Comparison of ENCODE assay signal across 8 mouse cellular contexts in the genomic region with DNA sequence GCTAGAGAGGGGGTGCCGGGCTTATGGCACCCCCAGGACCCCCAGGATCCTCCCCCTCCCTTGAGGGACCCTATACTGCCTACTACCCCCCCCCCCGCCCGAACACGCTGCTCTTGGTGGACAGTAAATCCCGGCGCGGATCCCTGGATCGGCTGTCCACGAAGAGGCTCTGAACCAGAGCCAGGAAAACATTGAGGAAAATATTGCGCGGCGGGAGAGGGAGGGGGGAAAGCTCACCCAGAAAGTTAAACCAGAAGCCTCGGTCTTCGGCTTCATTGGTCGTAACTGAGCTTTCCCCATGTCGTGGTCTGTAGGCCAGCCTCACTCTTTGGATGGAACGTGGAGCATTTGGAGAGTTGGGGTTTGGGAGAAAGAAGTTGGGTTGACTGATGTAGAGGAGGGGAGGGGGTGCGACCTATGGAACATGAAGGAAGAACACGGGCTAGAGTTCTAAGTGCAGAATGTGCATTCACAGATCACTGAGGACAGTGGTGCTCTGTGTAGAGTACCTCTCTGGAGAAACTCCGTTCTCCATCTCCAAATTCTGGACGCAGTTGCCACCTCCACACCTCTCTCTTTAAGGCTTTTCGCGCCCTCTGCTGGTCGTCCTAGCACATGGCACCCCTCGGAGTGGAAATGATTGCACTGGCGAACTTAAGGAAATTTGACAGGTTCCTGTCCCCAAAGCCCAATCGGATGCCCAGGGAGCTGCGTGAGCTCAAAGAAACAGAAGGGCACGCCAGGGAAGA. TPM values are rescaled to one million over a fixed set of nuclear protein-coding genes. Genes with fewer than 3 reads are reported as not detected.
DNase-seq lines count a peak whose midpoint lies in the region; ATAC-seq and TF ChIP-seq lines count a peak whose summit lies in the region.

A gene (minus strand): TSS at position 84 of the 749 bp plus-strand sequence.

- ATAC-seq in G1E (ENCODE audit: extremely low read depth, insufficient number of reproducible peaks, low FRiP score, poor library complexity, severe bottlenecking) = 0 out of 2 replicates have a peak, but pooled peaks have one; percentile 43
- ATAC-seq in forebrain, embryonic 15.5 days (replicated peaks) = 0 out of 2 replicates have a peak, but pooled peaks have one; percentile 23
- peak; percentile 44 for ATAC-seq in lung, postnatal 0 days

- H3K4me2 ChIP-seq in forebrain, embryonic 15.5 days (replicated peaks) = peak within 1 kb of the TSS; percentile 56
- H3K4me2 ChIP-seq in lung, postnatal 0 days (replicated peaks; ENCODE audit: low read depth, low read length) = peak within 1 kb of the TSS; percentile 79

- H3K27me3 ChIP-seq in G1E (ENCODE audit: insufficient read depth, low read length) = peaks cover 50% of the 10 kb centered on the region
- H3K27me3 ChIP-seq in forebrain, embryonic 15.5 days = peaks cover 25% of the 10 kb centered on the region
- H3K27me3 ChIP-seq in lung, postnatal 0 days (replicated peaks; ENCODE audit: insufficient read depth, low read length) = no peaks in the 10 kb centered on the region; the same call in 1 of the 2 replicates

- no peak within 1 kb of the TSS for H3K9ac ChIP-seq in forebrain, embryonic 15.5 days (replicated peaks)
- H3K9ac ChIP-seq in lung, postnatal 0 days (replicated peaks; ENCODE audit: low read depth) = no peak within 1 kb of the TSS

- H3K4me3 ChIP-seq in G1E (ENCODE audit: low read depth, low read length) = peak within 1 kb of the TSS; percentile 54; the same call in 1 of the 2 replicates
- peak within 1 kb of the TSS; percentile 36 for H3K4me3 ChIP-seq in forebrain, embryonic 15.5 days
- H3K4me3 ChIP-seq in layer of hippocampus, adult 2 months = peak within 1 kb of the TSS; percentile 43
- H3K4me3 ChIP-seq in lung, postnatal 0 days (ENCODE audit: low read depth, low read length) = peak within 1 kb of the TSS; percentile 49

- H3K4me1 ChIP-seq in G1E (ENCODE audit: insufficient read depth, low read depth, low read length) = peaks cover 60% of the 10 kb centered on the region
- H3K4me1 ChIP-seq in forebrain, embryonic 15.5 days = peaks cover 40% of the 10 kb centered on the region
- peaks cover 8% of the 10 kb centered on the region for H3K4me1 ChIP-seq in lung, postnatal 0 days (ENCODE audit: insufficient read depth, low read depth, low read length)

- under 1% methylated on average over 29 of the region's 29 CpGs for WGBS in forebrain, embryonic 15.5 days
- WGBS in lung, postnatal 0 days = 0% methylated on average over 28 of the region's 29 CpGs

- no peak within 1 kb of the TSS for H3K27ac ChIP-seq in forebrain, embryonic 15.5 days (replicated peaks)
- H3K27ac ChIP-seq in layer of hippocampus, adult 2 months = no peak within 1 kb of the TSS
- peak within 1 kb of the TSS; percentile 80; the same call in 1 of the 2 replicates for H3K27ac ChIP-seq in lung, postnatal 0 days (ENCODE audit: low read length)

- TF ChIP-seq EP300 in lung, postnatal 0 days (IDR thresholded peaks at IDR 0.05) = no peak

- TF ChIP-seq CTCF in G1E (IDR thresholded peaks at IDR 0.05; ENCODE audit: low read depth, low read length) = peak; percentile 75
- peak; percentile 93 for TF ChIP-seq CTCF in layer of hippocampus, adult 2 months (conservative IDR thresholded peaks at IDR 0.05)
- peak; percentile 94 for TF ChIP-seq CTCF in lung, postnatal 0 days (IDR thresholded peaks at IDR 0.05)

- H3K9me3 ChIP-seq in G1E (replicated peaks) = peaks cover 6% of the 10 kb centered on the region
- no peaks in the 10 kb centered on the region for H3K9me3 ChIP-seq in forebrain, embryonic 15.5 days
- H3K9me3 ChIP-seq in lung, postnatal 0 days (ENCODE audit: low read length) = no peaks in the 10 kb centered on the region

- DNase-seq in G1E (ENCODE audit: low spot score) = no peak
- peak; percentile 75 for DNase-seq in cerebellum, adult 11 months
- DNase-seq in heart, postnatal 36 days = peak; percentile 88 to 89
- DNase-seq in layer of hippocampus, adult 2 months (ENCODE audit: low spot score in 2 of 2) = peak; percentile 59 to 81
- peak; percentile 91 for DNase-seq in lung, postnatal 0 days (ENCODE audit: low spot score)
- DNase-seq in ovary, postnatal 36 days (ENCODE audit: low spot score) = peak; percentile 83
- DNase-seq in thymus, postnatal 25 days = peak; percentile 83

- no peaks in the 10 kb centered on the region for H3K36me3 ChIP-seq in G1E (replicated peaks)
- H3K36me3 ChIP-seq in forebrain, embryonic 15.5 days = no peaks in the 10 kb centered on the region
- H3K36me3 ChIP-seq in lung, postnatal 0 days (ENCODE audit: insufficient read depth, low read length) = no peaks in the 10 kb centered on the region

- intact Hi-C loops in heart, postnatal 36 days (cut with DNase I) = no loop called here

RNA-seq across cellular contexts. Expression of the gene that starts here (rescaled TPM):
- total RNA-seq in G1E (2014; fragmentation: Nextera tagmentation) (0.23 and 0.24 TPM in 2 replicates), G1E (2017) (0.11 TPM in 1 of 2 replicates, not detected in the other)
- 0.15 and 0.18 TPM in 2 replicates for polyA plus RNA-seq in G1E (2012)
- 1.2 and 1.5 TPM in 2 replicates for polyA plus RNA-seq in forebrain, embryonic 15.5 days (2015; fragmentation: Nextera tagmentation; extraction: Ambion mirVana)
- total RNA-seq in heart, postnatal 36 days (2021) = 1 to 10 TPM; 1.0 to 2.6 TPM
- total RNA-seq in layer of hippocampus, adult 2 months (2021) = 1 to 10 TPM; 2.5 to 3.1 TPM
- 4.2 and 5.2 TPM in 2 replicates for polyA plus RNA-seq in lung, postnatal 0 days (2015; fragmentation: Nextera tagmentation; extraction: Ambion mirVana)

Comparison
In these comparisons a context has a peak if more than half of its experiments do, and no peak if none do; other contexts are left out.
1. Peak in ATAC-seq and H3K4me3 ChIP-seq in G1E; RNA of the gene not detected or under 1 TPM.